ENCODE assay signal across 7 mouse cellular contexts in genomic region chr11:32267964-32268363, GRCm38 (mm10). TPM values are rescaled to one million over a fixed set of nuclear protein-coding genes. Genes with fewer than 3 reads are reported as not detected.
DNase-seq lines count a peak whose midpoint lies in the region; ATAC-seq and TF ChIP-seq lines count a peak whose summit lies in the region.

No protein-coding gene starts in this region.

- TF ChIP-seq POLR2A in thymus, adult 2 months (IDR thresholded peaks at IDR 0.05; ENCODE audit: control insufficient read depth, extremely low read depth, insufficient read depth, low read length, poor library complexity), result no peak

- H3K9ac ChIP-seq in embryonic facial prominence, embryonic 11.5 days (replicated peaks; ENCODE audit: low read length), result peak overlapping the region; percentile 91
- peak overlapping the region; percentile 95 for H3K9ac ChIP-seq in intestine, embryonic 14.5 days (ENCODE audit: low read length)
- peak overlapping the region; percentile 64 for H3K9ac ChIP-seq in neural tube, embryonic 12.5 days

- H3K4me2 ChIP-seq in embryonic facial prominence, embryonic 11.5 days (ENCODE audit: low read depth, low read length), result peak overlapping the region; percentile 61
- peak overlapping the region; percentile 80 for H3K4me2 ChIP-seq in intestine, embryonic 14.5 days (ENCODE audit: low read length)
- peak overlapping the region; percentile 59 for H3K4me2 ChIP-seq in neural tube, embryonic 12.5 days (replicated peaks)

- peak; percentile 22 for ATAC-seq in embryonic facial prominence, embryonic 11.5 days (replicated peaks; ENCODE audit: insufficient number of reproducible peaks, low FRiP score, low TSS enrichment, low read depth)
- ATAC-seq in intestine, embryonic 14.5 days (replicated peaks; ENCODE audit: low FRiP score, low TSS enrichment, low read depth), result 0 out of 2 replicates have a peak, but pooled peaks have one; percentile 6
- peak; percentile 44 for ATAC-seq in neural tube, embryonic 12.5 days (ENCODE audit: low FRiP score, low read depth)

- WGBS in thymus, adult 2 months, result 43% methylated on average over 5 of the region's 5 CpGs
- WGBS in embryonic facial prominence, embryonic 11.5 days, result 23% methylated on average over 5 of the region's 5 CpGs
- 21% methylated on average over 5 of the region's 5 CpGs for WGBS in intestine, embryonic 14.5 days
- 25% methylated on average over 5 of the region's 5 CpGs for WGBS in neural tube, embryonic 12.5 days

- H3K4me3 ChIP-seq in thymus, adult 2 months (ENCODE audit: control insufficient read depth, insufficient read depth, low read length), result no peak overlapping the region
- peak overlapping the region; percentile 75 for H3K4me3 ChIP-seq in embryonic facial prominence, embryonic 11.5 days (ENCODE audit: low read depth, low read length)
- peak overlapping the region; percentile 89 for H3K4me3 ChIP-seq in intestine, embryonic 14.5 days (ENCODE audit: low read depth, low read length)
- H3K4me3 ChIP-seq in neural tube, embryonic 12.5 days, result peak overlapping the region; percentile 72

- TF ChIP-seq CTCF in thymus, adult 2 months (IDR thresholded peaks at IDR 0.05; ENCODE audit: borderline replicate concordance, control insufficient read depth, extremely low read depth, insufficient read depth, low read length, poor library complexity), result no peak

- no peaks in the 10 kb centered on the region for H3K27me3 ChIP-seq in thymus, adult 2 months (ENCODE audit: control insufficient read depth, insufficient read depth, low read length)
- no peaks in the 10 kb centered on the region for H3K27me3 ChIP-seq in embryonic facial prominence, embryonic 11.5 days (ENCODE audit: control insufficient read depth, insufficient read depth, low read length)
- H3K27me3 ChIP-seq in intestine, embryonic 14.5 days (replicated peaks; ENCODE audit: control insufficient read depth, insufficient read depth, low read length), result peaks cover 5% of the 10 kb centered on the region; the same call in 1 of the 2 replicates
- H3K27me3 ChIP-seq in neural tube, embryonic 12.5 days (replicated peaks), result no peaks in the 10 kb centered on the region

- H3K9me3 ChIP-seq in embryonic facial prominence, embryonic 11.5 days (replicated peaks; ENCODE audit: control insufficient read depth, low read length), result no peaks in the 10 kb centered on the region
- no peaks in the 10 kb centered on the region for H3K9me3 ChIP-seq in intestine, embryonic 14.5 days (ENCODE audit: control insufficient read depth, low read length)
- H3K9me3 ChIP-seq in neural tube, embryonic 12.5 days, result no peaks in the 10 kb centered on the region

- H3K36me3 ChIP-seq in thymus, adult 2 months (ENCODE audit: control insufficient read depth, insufficient read depth, low read length), result no peaks in the 10 kb centered on the region
- H3K36me3 ChIP-seq in embryonic facial prominence, embryonic 11.5 days (replicated peaks; ENCODE audit: control insufficient read depth, insufficient read depth, low read depth, low read length), result no peaks in the 10 kb centered on the region
- no peaks in the 10 kb centered on the region for H3K36me3 ChIP-seq in intestine, embryonic 14.5 days (ENCODE audit: control insufficient read depth, insufficient read depth, low read length)
- H3K36me3 ChIP-seq in neural tube, embryonic 12.5 days, result no peaks in the 10 kb centered on the region

- peaks cover 8% of the 10 kb centered on the region for H3K4me1 ChIP-seq in thymus, adult 2 months (replicated peaks; ENCODE audit: control insufficient read depth, insufficient read depth, low read length)
- no peaks in the 10 kb centered on the region for H3K4me1 ChIP-seq in embryonic facial prominence, embryonic 11.5 days (ENCODE audit: control insufficient read depth, insufficient read depth, low read length)
- 0 out of 2 replicates have a peak, but pooled peaks cover 9% of the 10 kb centered on the region for H3K4me1 ChIP-seq in intestine, embryonic 14.5 days (replicated peaks; ENCODE audit: control insufficient read depth, insufficient read depth, low read length)
- peaks cover 7% of the 10 kb centered on the region for H3K4me1 ChIP-seq in neural tube, embryonic 12.5 days

- peak; percentile 12 to 18 for DNase-seq in thymus, postnatal 10 days (ENCODE audit: low spot score in 2 of 2)
- no peak for DNase-seq in thymus, adult 2 months
- no peak for DNase-seq in embryonic facial prominence, embryonic 11.5 days (ENCODE audit: low spot score)
- peak; percentile 54 for DNase-seq in intestine, embryonic 14.5 days (ENCODE audit: low spot score)
- no peak for DNase-seq in urinary bladder, postnatal 10 days (ENCODE audit: low spot score)
- no peak for DNase-seq in layer of hippocampus, adult 8-10 months (ENCODE audit: low spot score in 2 of 2)

- H3K27ac ChIP-seq in thymus, adult 2 months (ENCODE audit: control insufficient read depth, insufficient read depth, low read length), result no peak overlapping the region
- H3K27ac ChIP-seq in embryonic facial prominence, embryonic 11.5 days (replicated peaks; ENCODE audit: low read depth, low read length), result 0 out of 2 replicates have a peak overlapping the region, but pooled peaks have one; percentile 91
- H3K27ac ChIP-seq in intestine, embryonic 14.5 days (ENCODE audit: low read depth), result peak overlapping the region; percentile 92
- no peak overlapping the region for H3K27ac ChIP-seq in neural tube, embryonic 12.5 days

RNA-seq across cellular contexts. Expression of gene Nprl3, which starts 0.5 kb away (rescaled TPM):
- polyA plus RNA-seq in thymus, adult 2 months (2012; rRNA removed), result 107 and 118 TPM in 2 replicates
- 23.4 and 28.7 TPM in 2 replicates for polyA plus RNA-seq in embryonic facial prominence, embryonic 11.5 days (2014; fragmentation: Nextera tagmentation; extraction: Ambion mirVana)
- polyA plus RNA-seq in intestine, embryonic 14.5 days (2014; fragmentation: Nextera tagmentation; extraction: Ambion mirVana), result 28.0 and 29.5 TPM in 2 replicates
- 41.9 and 46.9 TPM in 2 replicates for polyA plus RNA-seq in neural tube, embryonic 12.5 days (2016; fragmentation: Nextera tagmentation; extraction: Ambion mirVana)
- 10 to 100 TPM; 58.1 to 80.0 (median 63.5) TPM for total RNA-seq in layer of hippocampus, adult 8-10 months (2022)

RNA-seq across cellular contexts. Expression of gene Hba-x, which starts 8.2 kb away (rescaled TPM):
- polyA plus RNA-seq in thymus, adult 2 months (2012; rRNA removed), result 1.3 and 1.9 TPM in 2 replicates
- 2,193 and 2,570 TPM in 2 replicates for polyA plus RNA-seq in embryonic facial prominence, embryonic 11.5 days (2014; fragmentation: Nextera tagmentation; extraction: Ambion mirVana)
- polyA plus RNA-seq in intestine, embryonic 14.5 days (2014; fragmentation: Nextera tagmentation; extraction: Ambion mirVana), result 104 and 121 TPM in 2 replicates
- 1,310 and 1,360 TPM in 2 replicates for polyA plus RNA-seq in neural tube, embryonic 12.5 days (2016; fragmentation: Nextera tagmentation; extraction: Ambion mirVana)
- not detected for total RNA-seq in layer of hippocampus, adult 8-10 months (2022)

RNA-seq across cellular contexts. Expression of gene Hba-a1, which starts 15.3 kb away (rescaled TPM):
- polyA plus RNA-seq in thymus, adult 2 months (2012; rRNA removed), result 1,371 and 1,698 TPM in 2 replicates
- 2,270 and 2,500 TPM in 2 replicates for polyA plus RNA-seq in embryonic facial prominence, embryonic 11.5 days (2014; fragmentation: Nextera tagmentation; extraction: Ambion mirVana)
- polyA plus RNA-seq in intestine, embryonic 14.5 days (2014; fragmentation: Nextera tagmentation; extraction: Ambion mirVana), result 2,039 and 2,947 TPM in 2 replicates
- 2,385 and 2,610 TPM in 2 replicates for polyA plus RNA-seq in neural tube, embryonic 12.5 days (2016; fragmentation: Nextera tagmentation; extraction: Ambion mirVana)
- total RNA-seq in layer of hippocampus, adult 8-10 months (2022), result 100 to 1,000 TPM; 157 to 300 (median 205) TPM

RNA-seq across cellular contexts. Expression of gene Hbq1b, which starts 18.8 kb away (rescaled TPM):
- 0.23 TPM in 1 of 2 replicates, not detected in the other for polyA plus RNA-seq in thymus, adult 2 months (2012; rRNA removed)
- 6.3 and 6.8 TPM in 2 replicates for polyA plus RNA-seq in embryonic facial prominence, embryonic 11.5 days (2014; fragmentation: Nextera tagmentation; extraction: Ambion mirVana)
- polyA plus RNA-seq in intestine, embryonic 14.5 days (2014; fragmentation: Nextera tagmentation; extraction: Ambion mirVana), result 0.45 and 0.58 TPM in 2 replicates
- polyA plus RNA-seq in neural tube, embryonic 12.5 days (2016; fragmentation: Nextera tagmentation; extraction: Ambion mirVana), result 3.2 and 3.3 TPM in 2 replicates
- total RNA-seq in layer of hippocampus, adult 8-10 months (2022), result 1 to 10 TPM in 2 of 4 experiments, not detected in 2; 1.1 to 2.5 TPM

RNA-seq across cellular contexts. Expression of gene Hba-a2, which starts 28.3 kb away (rescaled TPM):
- 2,237 and 2,638 TPM in 2 replicates for polyA plus RNA-seq in thymus, adult 2 months (2012; rRNA removed)
- polyA plus RNA-seq in embryonic facial prominence, embryonic 11.5 days (2014; fragmentation: Nextera tagmentation; extraction: Ambion mirVana), result 4,574 and 5,165 TPM in 2 replicates
- 5,179 and 7,428 TPM in 2 replicates for polyA plus RNA-seq in intestine, embryonic 14.5 days (2014; fragmentation: Nextera tagmentation; extraction: Ambion mirVana)
- 5,164 and 5,594 TPM in 2 replicates for polyA plus RNA-seq in neural tube, embryonic 12.5 days (2016; fragmentation: Nextera tagmentation; extraction: Ambion mirVana)
- 100 to 1,000 TPM; 122 to 263 (median 165) TPM for total RNA-seq in layer of hippocampus, adult 8-10 months (2022)

Comparison
In these comparisons a context has a peak if more than half of its experiments do, and no peak if none do; other contexts are left out.
1. DNase-seq: peak in thymus, postnatal 10 days (2 of 2) and intestine, embryonic 14.5 days (single experiment); none in thymus, adult 2 months (single experiment), embryonic facial prominence, embryonic 11.5 days (single experiment), urinary bladder, postnatal 10 days (single experiment) and layer of hippocampus, adult 8-10 months (0 of 2).
2. H3K27ac ChIP-seq: peak in embryonic facial prominence, embryonic 11.5 days (single experiment) and intestine, embryonic 14.5 days (single experiment); none in thymus, adult 2 months (single experiment) and neural tube, embryonic 12.5 days (single experiment).
3. RNA of gene Hba-x, which starts 8.2 kb away (polyA plus RNA-seq): 2,193 to 2,570 TPM in embryonic facial prominence, embryonic 11.5 days, 1,310 to 1,360 TPM in neural tube, embryonic 12.5 days and 104 to 121 TPM in intestine, embryonic 14.5 days; 1.3 to 1.9 TPM in thymus, adult 2 months; every median in the first group is over 10 times any median in the second.
4. Peak in every context shown above with its lines, with median percentiles within 50 percentile points of each other: ATAC-seq, H3K4me2 ChIP-seq and H3K9ac ChIP-seq.